Mouse (Mus musculus) monocyte, adult 5-6 weeks (primary cell): ENCODE measurements around the gene Slc35e3. TPM values are rescaled to one million over a fixed set of nuclear protein-coding genes. Genes with fewer than 3 reads are reported as not detected.

Experiments used
- ATAC-seq: fragments of 153-309, 156-312 bp; replicated peaks from 2 replicates; pipeline ENCODE4 v1.8.0; 2017; ENCODE audit warnings: mild to moderate bottlenecking; ENCODE audit not compliant: low TSS enrichment, insufficient number of reproducible peaks, severe bottlenecking, poor library complexity, low FRiP score
- total RNA-seq: library from RNA; stranded (forward); fragments of 200-1000, 200-491, 200-594 nt; gene quantifications from 3 replicates; pipeline ENCODE4 v1.2.3, GENCODE M21; 2017

Gene Slc35e3
- total RNA-seq, 1 experiment from 2014 or later, result 20.0 TPM

DNA sequence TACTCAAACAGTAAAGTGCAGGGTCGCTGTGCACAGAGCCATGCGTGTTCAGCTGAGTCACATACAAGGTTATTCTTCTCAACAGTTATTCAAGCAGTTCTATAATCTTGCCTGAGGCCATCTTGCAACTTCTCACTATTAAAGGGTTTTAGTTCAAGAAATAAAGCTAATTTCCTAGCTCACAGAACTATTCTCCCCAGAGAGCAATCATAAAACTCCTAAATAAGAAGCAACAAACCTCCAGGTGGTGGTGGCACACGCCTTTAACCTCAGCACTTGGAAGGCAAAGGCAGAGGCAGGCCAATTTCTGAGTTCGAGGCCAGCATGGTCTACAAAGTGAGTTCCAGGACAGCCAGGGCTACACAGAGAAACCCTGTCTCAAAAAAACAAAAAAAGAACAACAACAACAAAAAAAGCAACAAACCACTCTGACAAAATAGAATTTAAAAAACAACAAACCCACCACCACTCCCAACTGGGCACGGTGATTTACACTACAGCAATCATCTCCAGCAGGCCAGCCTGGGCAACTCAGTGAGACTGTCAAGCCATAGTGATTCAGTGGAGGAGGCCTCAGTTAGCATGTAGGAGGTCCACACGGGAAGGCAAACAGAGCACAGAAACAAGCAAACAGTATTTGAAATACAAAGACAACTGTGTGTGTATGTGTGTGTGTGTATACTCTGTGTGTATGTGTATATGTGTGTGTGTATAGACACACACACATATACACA lies 49.2 kb downstream of the Slc35e3 start:
- ATAC-seq, result no peak

DNA sequence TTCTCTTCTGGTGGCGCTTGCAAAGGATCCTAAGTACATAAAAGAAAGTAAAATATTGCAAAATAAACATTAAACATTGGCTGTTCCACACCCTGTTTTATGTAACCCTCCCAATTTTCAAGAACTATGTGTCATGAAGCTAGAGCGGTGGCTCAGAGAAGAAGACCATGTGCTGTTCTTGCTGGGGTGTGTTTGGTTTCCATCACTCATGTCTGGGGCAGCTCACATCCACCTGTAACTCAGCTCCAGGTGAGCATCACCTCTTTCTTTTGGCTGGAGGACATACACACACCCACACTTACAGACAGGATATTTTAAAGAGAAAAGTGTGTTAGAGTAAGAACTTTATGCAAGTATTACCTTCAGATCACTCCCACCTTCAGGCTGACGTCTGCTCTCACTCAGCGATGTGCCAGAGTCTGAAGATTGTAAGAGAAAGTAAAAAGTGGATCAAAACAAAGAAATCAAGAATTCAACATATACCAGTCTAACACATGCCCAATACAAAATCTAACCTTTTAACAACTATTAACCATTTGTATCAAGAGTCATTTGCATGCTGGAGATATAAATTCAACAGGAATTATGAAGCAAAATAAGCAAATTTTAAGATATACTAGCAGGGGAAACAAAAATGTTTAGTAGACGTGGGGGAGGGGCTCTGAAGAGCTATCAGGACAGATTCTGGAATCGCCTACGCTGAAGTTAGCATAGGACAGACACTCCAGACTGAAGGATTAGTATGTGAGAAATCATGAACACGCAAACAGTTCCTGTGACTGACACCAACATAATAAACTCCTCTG lies 49.9 kb downstream of the Slc35e3 start:
- no peak for ATAC-seq

DNA sequence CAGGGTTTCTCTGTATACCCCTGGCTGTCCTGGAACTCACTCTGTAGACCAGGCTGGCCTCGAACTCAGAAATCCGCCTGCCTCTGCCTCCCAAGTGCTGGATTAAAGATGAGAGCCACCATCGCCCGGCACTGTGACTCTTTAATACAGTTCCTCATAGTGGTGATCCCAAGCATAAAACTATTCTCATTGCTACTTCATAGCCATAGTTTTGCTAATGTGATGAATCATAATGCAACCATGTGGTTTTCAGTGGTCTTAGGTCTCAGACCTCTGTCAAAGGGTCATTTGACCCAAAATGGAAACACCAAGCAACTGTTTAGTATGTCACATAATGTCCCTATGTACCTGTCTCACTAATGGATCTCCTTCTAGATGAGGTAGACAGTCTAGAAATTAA lies 50.6 kb downstream of the Slc35e3 start:
- ATAC-seq, result no peak

DNA sequence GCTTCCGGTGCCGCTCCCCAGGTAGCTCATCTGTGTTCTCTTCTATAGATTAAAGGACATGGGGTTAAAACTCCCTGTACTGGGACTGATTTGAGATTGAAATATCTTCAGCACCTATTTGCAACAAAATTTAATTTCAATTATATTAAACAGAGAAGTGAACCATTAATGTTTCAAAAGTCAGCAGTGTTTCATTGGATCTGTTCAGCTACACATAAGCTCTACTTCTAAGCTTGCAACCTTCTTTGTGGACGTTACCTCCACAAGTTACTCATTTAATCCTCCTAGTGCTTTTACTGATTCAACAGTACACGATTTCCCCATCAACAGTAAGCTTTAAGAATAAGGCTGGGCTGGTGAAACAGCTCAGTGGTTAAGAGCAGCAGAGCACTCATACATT lies 51.1 kb downstream of the Slc35e3 start:
- ATAC-seq, result no peak

DNA sequence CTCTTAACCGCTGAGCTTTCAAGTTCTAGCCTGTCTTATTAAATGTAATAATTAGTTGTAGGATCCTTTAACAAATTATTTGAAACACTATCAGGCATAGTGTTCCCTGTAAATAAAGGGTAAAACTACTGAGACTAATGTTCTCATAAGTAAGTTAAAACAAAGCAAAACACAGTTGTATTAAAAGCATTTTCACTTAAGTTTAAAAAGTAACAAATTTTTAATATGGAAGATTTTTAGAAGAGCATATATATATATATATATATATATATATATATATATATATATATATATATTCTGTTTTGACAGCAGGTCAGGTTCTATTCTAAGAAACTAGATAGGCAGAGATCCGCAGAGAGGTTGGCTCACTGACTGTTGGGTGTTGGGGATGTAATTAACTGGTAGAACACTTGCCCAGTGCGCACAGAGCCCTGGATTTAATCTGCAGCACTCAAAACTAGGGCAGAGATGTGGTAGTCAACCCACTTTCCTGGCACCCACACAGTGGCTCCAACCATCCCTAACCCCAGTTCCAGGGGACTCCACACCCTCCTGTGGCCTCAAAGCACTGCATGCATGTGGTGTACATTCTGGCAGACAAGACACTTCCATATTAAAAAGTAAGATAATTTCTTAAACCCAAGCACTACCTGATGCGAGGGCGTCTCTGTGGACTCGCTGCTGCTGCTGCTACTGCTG lies 51.8 kb downstream of the Slc35e3 start:
- ATAC-seq, result no peak

DNA sequence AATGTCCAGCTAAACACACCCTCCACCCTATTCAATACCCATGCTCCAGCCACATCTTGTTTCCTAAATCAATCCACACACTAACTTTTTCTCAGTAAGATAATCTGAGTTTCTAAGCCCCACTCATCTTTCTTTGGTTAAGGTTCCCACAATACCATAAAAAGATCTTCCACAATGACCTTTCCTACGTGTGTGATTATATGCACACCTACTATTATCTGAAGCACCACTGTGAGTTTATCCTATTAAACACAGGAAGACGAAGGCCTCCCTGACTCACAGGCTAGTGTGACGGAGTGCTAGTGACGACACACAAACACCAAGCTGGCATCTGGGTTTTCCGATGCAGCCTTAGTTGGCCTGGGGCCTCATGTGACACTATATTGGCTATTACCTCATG lies 53.2 kb downstream of the Slc35e3 start:
- no peak for ATAC-seq

DNA sequence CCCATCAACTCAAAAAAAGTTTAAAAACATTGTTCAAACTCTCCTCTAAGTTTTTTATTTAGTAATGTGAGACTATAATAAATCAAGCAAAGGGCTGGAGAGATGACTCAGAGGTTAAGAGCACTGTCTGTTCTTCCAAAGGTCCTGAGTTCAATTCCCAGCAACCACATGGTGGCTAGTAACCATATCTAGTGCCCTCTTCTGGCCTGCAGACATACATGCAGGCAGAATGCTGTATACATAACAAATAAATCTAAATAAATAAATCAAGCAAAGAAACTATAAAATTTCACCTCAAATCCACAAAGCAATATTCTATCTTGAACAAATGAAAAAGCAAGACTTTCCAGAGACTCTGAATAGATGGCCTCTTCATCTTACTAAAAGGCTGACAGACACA lies 54.0 kb downstream of the Slc35e3 start:
- no peak for ATAC-seq

DNA sequence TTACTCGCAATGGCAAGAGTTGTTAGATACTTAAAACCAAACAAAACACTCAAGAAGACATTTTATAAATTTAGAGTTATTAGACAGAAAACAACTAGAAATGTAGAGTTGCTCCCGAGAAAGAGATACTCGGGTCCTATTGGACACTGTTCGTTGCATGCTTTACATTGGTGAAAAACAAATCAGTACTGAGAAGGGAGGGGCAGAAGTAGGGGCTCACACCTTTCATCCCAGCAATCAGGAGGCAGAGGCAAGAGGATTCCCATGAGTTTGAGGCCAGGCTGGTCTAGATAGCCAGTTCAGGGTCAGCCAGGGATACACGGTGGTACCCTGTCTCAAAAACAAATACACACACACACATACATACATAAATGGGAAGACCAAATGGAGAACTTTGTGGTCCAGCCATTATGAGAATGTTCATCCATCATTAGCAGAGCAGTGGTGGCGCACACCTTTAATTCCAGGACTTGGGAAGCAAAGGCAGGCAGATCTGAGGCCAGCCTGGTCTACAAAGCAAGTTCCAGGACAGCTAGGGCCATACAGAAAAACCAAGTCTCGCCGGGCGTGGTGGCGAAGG lies 54.7 kb downstream of the Slc35e3 start:
- ATAC-seq, result no peak

DNA sequence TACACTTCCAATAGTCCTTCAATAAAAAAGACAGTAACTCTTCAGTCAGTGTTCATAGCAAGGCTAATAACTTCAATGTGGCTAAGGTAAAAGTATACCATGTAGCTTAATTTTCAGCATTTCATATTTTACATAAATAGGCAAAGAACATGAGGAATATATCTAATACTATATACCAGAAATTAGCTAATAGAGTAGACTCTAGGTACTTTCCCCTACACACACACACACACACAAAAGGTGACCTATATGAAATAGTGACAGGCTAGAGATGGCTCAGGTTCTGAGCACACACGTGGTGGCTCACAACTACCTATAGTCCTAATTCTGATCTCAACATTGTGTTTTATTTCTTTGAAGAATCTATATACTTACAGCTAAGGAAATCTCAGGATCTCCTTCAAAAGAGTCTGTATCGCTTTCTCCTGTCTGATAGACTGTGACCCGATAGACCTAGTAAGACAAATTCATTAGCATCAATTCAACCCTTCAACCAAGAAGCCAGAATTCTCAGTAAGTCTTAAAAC lies 55.3 kb downstream of the Slc35e3 start:
- ATAC-seq, result no peak

DNA sequence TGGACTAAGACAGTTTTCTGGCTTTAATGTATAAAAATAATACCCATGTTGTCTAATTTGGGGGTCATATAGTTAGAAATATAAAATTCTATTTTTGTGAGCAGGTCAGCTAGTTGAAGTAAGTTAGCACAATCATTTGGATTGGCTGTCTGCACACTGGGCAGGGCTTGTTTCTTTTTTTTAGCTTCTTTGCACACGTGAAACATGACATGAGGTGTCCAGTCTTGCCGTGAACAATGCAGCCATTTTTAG lies 56.1 kb downstream of the Slc35e3 start:
- ATAC-seq, result no peak

DNA sequence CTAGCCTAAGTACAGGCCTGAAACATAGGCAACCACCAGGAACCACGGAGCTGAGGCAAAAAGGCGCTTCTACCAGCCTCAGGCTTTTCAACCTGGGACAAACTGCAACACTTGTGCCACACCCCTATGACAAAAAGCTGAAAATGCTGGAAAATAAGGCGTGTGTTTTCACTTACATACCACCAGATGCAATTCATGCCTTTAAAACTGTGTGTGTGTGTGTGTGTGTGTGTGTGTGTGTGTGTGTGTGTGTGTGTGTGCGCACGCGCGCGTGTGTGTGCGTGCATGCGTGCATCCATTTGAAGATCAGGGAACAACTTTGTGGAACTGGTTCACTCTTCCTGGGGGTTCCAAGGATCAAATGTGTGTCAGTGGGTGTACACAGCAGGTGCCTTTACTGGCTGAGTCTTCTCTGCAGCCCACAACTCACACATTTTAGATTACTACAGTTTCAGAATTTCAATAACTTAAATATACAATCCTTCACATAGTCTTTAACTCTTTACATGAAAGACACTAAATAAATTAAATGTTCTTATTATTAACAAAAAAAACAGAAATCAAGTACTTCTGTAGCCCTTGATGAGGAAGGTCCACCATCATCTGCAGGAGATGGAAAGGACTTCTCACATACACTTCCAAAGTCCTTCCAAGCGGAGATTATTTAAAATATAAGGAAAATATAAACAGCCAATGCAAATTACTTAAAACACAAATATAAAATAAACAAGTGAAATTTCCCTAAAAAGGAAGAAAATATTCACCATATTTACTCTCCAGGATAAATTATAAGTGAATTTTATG lies 56.7 kb downstream of the Slc35e3 start:
- no peak for ATAC-seq

DNA sequence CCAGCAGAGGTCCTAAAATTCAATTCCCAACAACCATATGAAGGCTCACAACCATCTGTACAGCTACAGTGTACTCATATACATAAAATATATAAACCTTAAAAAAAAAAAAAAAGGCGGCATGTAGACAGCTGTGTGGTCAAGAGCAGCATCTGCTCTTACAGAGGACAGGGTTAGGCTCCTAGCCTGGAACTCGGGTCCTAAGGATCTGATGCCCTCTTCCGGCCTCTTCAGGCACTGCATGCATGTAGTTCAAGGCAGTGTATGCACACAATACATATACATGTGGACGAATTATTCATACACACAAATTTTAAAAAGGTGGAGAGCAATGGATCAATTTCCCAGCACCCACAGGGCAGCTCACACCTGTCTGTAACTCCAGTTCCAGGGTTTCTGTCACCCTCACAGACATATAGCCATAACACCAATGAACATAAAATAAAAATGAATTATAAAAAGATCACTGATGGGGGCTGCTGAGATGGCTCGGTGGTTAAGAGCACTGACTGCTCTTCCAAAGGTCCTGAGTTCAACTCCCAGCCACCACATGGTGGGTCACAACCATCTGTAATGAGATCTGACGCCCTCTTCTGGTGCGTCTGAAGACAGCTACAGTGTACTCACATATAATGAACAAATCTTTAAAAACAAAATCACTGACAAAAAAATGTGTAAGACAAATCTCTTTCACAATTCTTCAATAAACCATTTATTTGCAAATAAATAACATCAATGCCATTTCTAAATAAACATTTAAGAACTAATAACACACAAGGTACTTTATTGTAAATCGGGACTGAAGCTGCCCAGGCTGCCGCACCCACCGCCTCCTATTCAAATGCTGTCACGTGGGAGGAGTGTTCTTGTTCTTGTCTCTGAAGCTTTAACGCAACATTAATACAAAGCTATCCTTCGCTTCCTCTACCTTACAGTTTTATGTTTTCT lies 57.7 kb downstream of the Slc35e3 start:
- no peak; the same call in 1 of the 2 replicates for ATAC-seq

DNA sequence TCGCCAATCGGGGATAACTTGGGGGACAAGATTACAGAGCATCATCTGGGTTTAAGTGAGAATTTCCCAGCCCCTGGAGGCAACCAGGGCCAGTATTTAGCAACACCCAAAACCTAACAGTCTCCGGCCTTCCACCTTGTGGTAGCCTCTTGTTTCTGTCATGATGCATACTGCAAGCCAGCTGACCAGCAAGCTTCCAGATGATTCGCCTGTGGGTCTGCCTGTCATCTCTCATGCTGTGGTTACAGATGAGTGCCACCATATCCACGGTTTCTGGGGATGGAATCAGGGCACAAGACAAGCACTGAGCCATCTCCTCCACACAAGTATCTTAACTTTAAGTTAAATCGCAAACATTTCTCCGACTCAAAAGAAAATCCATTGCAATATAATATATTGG lies 58.6 kb downstream of the Slc35e3 start:
- no peak for ATAC-seq

DNA sequence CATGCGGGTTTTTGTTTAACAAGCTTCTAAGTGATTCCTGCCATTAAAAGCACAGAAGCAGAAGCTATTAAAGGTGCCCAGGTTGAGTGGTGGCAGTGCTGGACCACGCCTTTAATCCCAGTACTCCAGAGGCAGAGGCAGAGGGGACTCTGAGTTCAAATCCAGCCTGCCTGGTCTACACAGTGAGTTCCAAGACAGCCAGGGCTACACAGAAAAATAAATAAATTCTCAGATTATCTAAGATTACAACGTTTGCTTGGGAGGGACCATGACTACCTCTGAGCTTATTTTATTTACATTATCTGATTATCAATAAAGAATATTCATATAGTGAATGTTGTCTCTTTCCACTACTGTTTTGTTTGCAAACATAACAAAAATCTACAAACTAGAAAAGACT lies 59.1 kb downstream of the Slc35e3 start:
- no peak for ATAC-seq

DNA sequence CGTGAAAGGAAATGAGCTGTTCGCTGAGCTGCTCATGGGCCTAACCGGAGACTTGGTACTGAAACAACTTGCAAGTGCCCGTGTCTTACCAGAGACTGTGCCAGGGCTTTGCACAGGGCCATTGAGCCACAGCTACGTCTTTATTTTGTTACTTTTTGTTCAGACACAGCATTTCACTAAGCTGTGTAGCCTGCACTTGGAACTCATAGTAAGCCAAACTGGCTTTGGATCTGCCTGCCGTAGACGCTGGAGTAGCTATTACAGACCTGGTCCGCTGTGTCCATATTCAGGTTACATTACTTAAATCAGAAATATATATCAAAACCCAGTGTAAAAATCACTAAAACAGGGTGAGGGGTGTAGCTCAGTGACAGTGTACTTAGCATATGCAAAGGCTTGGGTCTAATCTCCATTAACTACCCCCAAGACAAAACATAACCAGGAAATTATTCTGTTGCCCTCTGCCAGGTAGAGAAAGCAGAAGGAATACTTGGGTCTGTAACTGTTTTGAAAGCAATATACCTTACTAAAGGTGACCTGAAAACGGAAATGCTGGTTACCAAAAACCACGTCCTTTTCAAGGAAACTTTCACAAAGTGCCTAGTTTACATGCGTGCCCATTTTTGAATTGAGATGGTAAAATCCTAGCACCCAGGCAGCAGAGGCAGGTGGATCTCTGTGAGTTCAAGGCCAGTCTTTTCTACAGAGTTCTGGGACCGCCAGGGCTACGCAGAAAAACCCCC lies 60.1 kb downstream of the Slc35e3 start:
- ATAC-seq, result no peak

DNA sequence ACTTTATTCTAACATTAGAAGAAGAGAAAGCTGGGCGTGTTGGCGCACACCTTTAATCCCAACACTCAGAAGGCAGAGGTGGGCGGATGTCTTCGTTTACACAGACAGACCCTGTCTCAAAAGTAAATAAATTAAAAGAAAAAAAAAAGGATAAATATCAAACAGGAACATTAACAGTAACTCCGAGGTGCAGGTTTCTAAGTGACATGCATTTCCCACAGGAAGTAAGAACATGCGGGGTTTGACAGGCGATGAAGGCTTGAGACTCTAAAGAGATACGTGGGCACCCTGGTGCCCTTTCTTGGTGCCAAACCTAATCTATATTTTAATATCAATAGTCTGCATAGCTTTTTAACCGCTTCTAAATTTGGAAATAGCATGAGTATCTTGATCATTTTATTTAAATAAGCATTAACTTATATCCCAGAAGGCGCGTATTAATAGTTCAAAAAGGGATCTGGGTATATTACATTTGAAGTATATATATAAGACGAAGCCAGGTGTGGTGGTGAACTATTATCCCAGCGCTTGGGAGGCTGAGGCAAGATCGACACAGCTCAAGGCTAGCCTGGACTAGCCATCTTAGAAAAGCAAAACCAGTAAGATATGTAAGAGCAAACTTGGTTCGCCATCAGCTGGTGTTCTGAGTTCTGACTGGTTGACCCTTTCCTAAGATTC lies 60.9 kb downstream of the Slc35e3 start:
- ATAC-seq, result no peak
